Mouse (Mus musculus): Measurements from ENCODE around the gene Msi1. TPM values are rescaled to one million over a fixed set of nuclear protein-coding genes. Genes with fewer than 3 reads are reported as not detected.

The Msi1 gene
- total RNA-seq, 1 experiment from 2014 or later = 15.8 TPM

GRCm38 (mm10) chr5:115434280-115434852 lies 5.0 kb downstream of the Msi1 start:
- no peak for DNase-seq

- no peak for DNase-seq
These were observed 5.7 kb downstream of the Msi1 start for GRCm38 (mm10) chr5:115434853-115435754.

- DNase-seq = no peak
These were observed 6.5 kb downstream of the Msi1 start for GRCm38 (mm10) chr5:115435755-115436379.

- peak; percentile 82 for DNase-seq
These were observed 7.2 kb downstream of the Msi1 start for GRCm38 (mm10) chr5:115436421-115437124.

- DNase-seq = no peak
These were observed 8.0 kb downstream of the Msi1 start for GRCm38 (mm10) chr5:115437242-115437944.

- no peak for DNase-seq
These were observed 8.5 kb downstream of the Msi1 start for GRCm38 (mm10) chr5:115437945-115438315.

GRCm38 (mm10) chr5:115438667-115439066 lies 9.3 kb downstream of the Msi1 start:
- no peak for DNase-seq

- peak; percentile 86 for DNase-seq
These were observed 11.9 kb downstream of the Msi1 start for GRCm38 (mm10) chr5:115441205-115441849.

- DNase-seq = peak; percentile 58
These were observed 13.3 kb downstream of the Msi1 start for GRCm38 (mm10) chr5:115442663-115443062.

- DNase-seq = no peak
These were observed 14.7 kb downstream of the Msi1 start for GRCm38 (mm10) chr5:115444130-115444529.

- no peak for DNase-seq
These were observed 17.7 kb downstream of the Msi1 start for GRCm38 (mm10) chr5:115447108-115447507.

GRCm38 (mm10) chr5:115449247-115449646 lies 19.8 kb downstream of the Msi1 start:
- DNase-seq = no peak

- no peak for DNase-seq
These were observed 21.3 kb downstream of the Msi1 start for GRCm38 (mm10) chr5:115450410-115451317.

- DNase-seq = no peak
These were observed 25.2 kb downstream of the Msi1 start for GRCm38 (mm10) chr5:115454422-115455090.

GRCm38 (mm10) chr5:115455838-115456237 lies 26.4 kb downstream of the Msi1 start:
- no peak for DNase-seq

GRCm38 (mm10) chr5:115458918-115459317 lies 29.5 kb downstream of the Msi1 start:
- peak; percentile 29 for DNase-seq

- no peak for DNase-seq
These were observed 35.2 kb downstream of the Msi1 start for GRCm38 (mm10) chr5:115464408-115465115.

GRCm38 (mm10) chr5:115465642-115466420 lies 36.4 kb downstream of the Msi1 start, which contains the start of gene Pla2g1b:
Pla2g1b (plus strand) TSS chr5:115466262.
- DNase-seq = no peak
